Mouse (Mus musculus) bone marrow macrophage, adult 2 months (primary cell): Measurements from ENCODE around the gene Fam160b1.

ENCODE experiments used
- CTCF ChIP-seq: IDR thresholded peaks from 2 replicates; pipeline ENCODE4 v1.5.1; 2012; ENCODE audit warnings: low read depth, mild to moderate bottlenecking, low read length, moderate library complexity
- POLR2A ChIP-seq: IDR thresholded peaks from 2 replicates; pipeline ENCODE4 v1.6.1; 2012; ENCODE audit warnings: mild to moderate bottlenecking, low read depth, low read length, borderline replicate concordance

DNA sequence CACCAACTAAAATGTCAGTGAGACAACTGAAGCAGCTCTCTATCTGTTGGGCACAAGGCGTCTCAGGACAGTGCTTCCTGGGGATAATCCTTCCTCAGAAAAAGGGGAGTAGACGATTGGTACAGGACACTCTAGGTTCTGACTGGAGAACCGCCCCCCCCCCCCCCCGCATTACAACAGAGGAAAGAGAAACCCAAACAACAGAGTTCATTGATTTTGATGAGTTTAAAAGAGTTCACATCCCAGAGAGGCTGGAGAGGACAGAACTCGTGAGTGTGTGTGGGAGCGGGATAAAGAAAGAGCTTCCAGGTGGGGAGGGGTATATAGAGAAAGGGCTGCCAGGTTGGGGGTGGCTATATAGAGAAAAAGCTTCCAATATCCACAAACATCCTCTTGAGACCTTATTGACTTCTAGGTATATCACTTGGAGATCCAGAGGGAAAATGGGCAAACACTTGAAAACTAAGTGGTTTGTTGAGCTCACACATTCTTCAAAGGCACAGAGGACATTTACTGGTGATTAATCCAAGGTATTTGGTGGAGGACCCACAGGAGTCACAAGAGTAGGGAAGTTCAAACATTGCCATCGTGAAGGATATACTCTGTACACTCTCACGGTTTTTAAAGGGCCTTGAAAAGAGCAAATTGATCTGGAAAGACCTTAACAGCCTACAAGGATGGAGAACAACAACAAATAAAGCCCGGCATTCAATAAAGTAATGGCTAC lies 39.7 kb upstream of the Fam160b1 start:
- no peak for TF ChIP-seq CTCF
- TF ChIP-seq POLR2A, result no peak
